Mouse (Mus musculus) neural tube, embryonic 14.5 days (tissue): ENCODE measurements around the gene Camk1d. TPM values are rescaled to one million over a fixed set of nuclear protein-coding genes. Genes with fewer than 3 reads are reported as not detected.

Source experiments
- ATAC-seq: fragments of 200-750 bp; cut with Nextera tagmentation; 2 replicates; pipeline ENCODE4 v1.8.0; 2017; ENCODE audit warnings: low read depth, mild to moderate bottlenecking, moderate TSS enrichment, moderate library complexity
- H3K27ac ChIP-seq: fragments of 300-500 bp; sonication (generic); 2 replicates; pipeline ENCODE4 v1.5.1; 2014; ENCODE audit warnings: low read depth, mild to moderate bottlenecking, control low read depth, low read length, moderate library complexity, mixed read lengths
- H3K27me3 ChIP-seq: fragments of 300-500 bp; sonication (generic); 2 replicates; pipeline ENCODE4 v1.6.1; 2014; ENCODE audit warnings: low read length; ENCODE audit not compliant: control insufficient read depth, insufficient read depth
- H3K36me3 ChIP-seq: fragments of 300-500 bp; sonication (generic); 2 replicates; pipeline ENCODE4 v1.6.1; 2014; ENCODE audit warnings: low read length, mixed read lengths; ENCODE audit not compliant: control insufficient read depth, insufficient read depth
- H3K4me1 ChIP-seq: fragments of 300-500 bp; sonication (generic); 2 replicates; pipeline ENCODE4 v1.6.1; 2014; ENCODE audit warnings: low read length; ENCODE audit not compliant: control insufficient read depth, insufficient read depth
- H3K4me2 ChIP-seq: fragments of 300-500 bp; sonication (generic); 2 replicates; pipeline ENCODE4 v1.6.1; 2014; ENCODE audit warnings: mild to moderate bottlenecking, low read depth, low read length, control low read depth
- H3K4me3 ChIP-seq: fragments of 300-500 bp; sonication (generic); 2 replicates; pipeline ENCODE4 v1.5.1; 2014; ENCODE audit warnings: low read depth, low read length, control low read depth, mixed read lengths
- H3K9ac ChIP-seq: fragments of 300-500 bp; sonication (generic); replicated peaks from 2 replicates; pipeline ENCODE4 v1.6.1; 2014; ENCODE audit warnings: low read depth, mild to moderate bottlenecking, control low read depth, low read length, mixed read lengths
- H3K9me3 ChIP-seq: fragments of 300-500 bp; sonication (generic); 2 replicates; pipeline ENCODE4 v1.6.1; 2016; ENCODE audit warnings: low read length; ENCODE audit not compliant: control insufficient read depth
- WGBS: fragments of 180-500 bp; shearing (Covaris S2); extraction: QIAGEN DNeasy Blood & Tissue Kit; methylation state at CpG from one replicate; pipeline ENCODE4 v1.1.7; 2014; 5-methylcytosine and 5-hydroxymethylcytosine counted together
- polyA plus RNA-seq: library from polyadenylated mRNA; unstranded; fragments of >200 nt; fragmentation: Nextera tagmentation; extraction: Ambion mirVana; gene quantifications from 2 replicates; pipeline ENCODE4 v1.2.1, GENCODE M21; 2014

The Camk1d gene
- polyA plus RNA-seq, 1 experiment from 2014 or later: 9.9 TPM

DNA sequence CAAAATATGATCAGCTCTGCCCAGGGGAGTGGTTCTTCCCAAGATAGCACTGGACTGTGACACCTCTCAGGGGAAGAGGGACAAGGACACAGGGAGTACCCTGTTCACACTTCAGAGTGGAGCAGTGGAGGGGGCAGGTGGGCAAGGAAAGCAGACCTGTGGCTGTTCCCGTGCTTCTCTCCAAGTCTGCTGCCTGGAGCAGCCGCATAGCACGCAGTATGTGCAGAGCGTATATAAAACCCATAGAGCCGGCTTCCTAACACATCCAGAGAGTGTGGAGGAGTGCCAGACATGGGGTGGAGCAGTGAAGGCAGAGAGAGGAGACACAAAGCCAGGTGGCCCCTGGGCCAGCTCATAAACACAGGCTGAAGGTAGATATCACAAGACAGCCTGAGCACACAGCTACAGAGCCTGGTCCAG lies 256.2 kb downstream of the Camk1d start:
- 89% methylated on average over 5 of the region's 5 CpGs for whole genome bisulfite sequencing
- H3K27ac ChIP-seq: no peak overlapping the region
- no peaks in the 10 kb centered on the region for H3K9me3 ChIP-seq
- no peak overlapping the region for H3K9ac ChIP-seq
- H3K4me1 ChIP-seq: no peaks in the 10 kb centered on the region
- H3K36me3 ChIP-seq: no peaks in the 10 kb centered on the region
- no peak overlapping the region for H3K4me2 ChIP-seq
- ATAC-seq: no peak
- H3K4me3 ChIP-seq: no peak overlapping the region
- no peaks in the 10 kb centered on the region for H3K27me3 ChIP-seq

DNA sequence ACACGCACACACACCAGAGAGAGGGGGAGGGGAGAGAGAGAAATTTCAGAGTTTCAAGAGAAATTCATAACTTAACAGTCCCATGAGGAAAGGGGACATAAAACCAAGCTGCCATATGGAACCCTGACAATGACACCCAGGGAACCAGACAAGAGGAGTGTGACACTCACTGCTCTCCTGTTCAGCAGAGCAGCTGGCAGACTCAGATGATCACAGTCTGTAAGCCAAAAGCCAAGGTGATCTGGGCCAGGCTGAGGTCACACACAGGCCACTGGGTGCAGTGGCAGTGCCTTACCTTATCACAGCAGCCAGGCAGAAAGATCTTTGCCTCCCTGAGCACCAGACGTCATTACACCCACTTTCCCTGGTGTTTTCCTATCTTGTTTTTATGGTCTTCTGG lies 258.2 kb downstream of the Camk1d start:
- Histone ChIP-seq H3K9me3 (no peaks in the 10 kb centered on the region), H3K36me3 (no peaks in the 10 kb centered on the region), H3K27ac (no peak overlapping the region), H3K4me2 (no peak overlapping the region), H3K9ac (no peak overlapping the region), H3K4me3 (no peak overlapping the region), H3K27me3 (no peaks in the 10 kb centered on the region), H3K4me1 (no peaks in the 10 kb centered on the region)
- 68% methylated on average over 2 of the region's 2 CpGs for WGBS
- ATAC-seq: no peak

DNA sequence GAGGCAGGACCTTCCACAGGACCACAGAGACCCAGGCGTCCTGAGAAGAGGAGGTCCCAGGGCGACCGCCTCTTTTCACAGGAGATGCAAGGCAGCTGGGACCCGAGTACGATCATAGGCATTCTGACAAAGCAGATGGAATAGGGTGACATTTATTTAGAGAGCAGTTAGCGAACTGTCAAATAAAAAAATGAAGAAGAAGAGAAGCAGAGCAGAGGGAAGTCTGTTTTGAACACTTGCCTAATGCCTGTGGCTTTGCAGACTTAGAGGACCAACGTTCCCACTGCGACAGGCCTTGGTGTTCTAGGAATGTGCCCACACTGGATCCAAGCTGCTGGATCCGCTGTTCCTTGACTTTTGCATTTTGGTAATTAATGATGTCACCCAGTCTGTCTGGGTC lies 259.5 kb downstream of the Camk1d start:
- no peaks in the 10 kb centered on the region for H3K4me1 ChIP-seq
- H3K9ac ChIP-seq: no peak overlapping the region
- no peak overlapping the region for H3K4me2 ChIP-seq
- no peak overlapping the region for H3K27ac ChIP-seq
- WGBS: 78% methylated on average over 9 of the region's 9 CpGs
- ATAC-seq: no peak
- H3K36me3 ChIP-seq: no peaks in the 10 kb centered on the region
- H3K9me3 ChIP-seq: no peaks in the 10 kb centered on the region
- no peaks in the 10 kb centered on the region for H3K27me3 ChIP-seq
- H3K4me3 ChIP-seq: no peak overlapping the region

DNA sequence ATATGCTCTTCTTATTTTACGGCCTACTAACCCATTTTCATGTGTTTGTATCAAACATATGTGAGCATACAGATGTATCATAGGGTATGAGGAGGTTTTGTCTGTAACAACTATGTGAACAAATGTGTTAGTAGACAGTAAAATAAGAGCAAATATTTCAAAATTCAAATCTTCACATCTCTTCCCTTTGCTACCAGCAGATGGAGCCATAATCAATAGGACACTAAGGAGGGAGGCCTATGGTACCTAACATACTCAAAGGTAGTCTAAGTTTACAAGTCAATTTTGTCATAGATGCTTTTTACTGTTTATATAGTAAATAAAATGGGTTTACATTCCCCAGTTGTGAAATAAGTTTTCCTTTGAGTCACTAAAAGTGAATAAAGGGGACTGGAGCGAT lies 262.7 kb downstream of the Camk1d start:
- Histone ChIP-seq H3K4me2 (no peak overlapping the region), H3K36me3 (no peaks in the 10 kb centered on the region), H3K4me1 (no peaks in the 10 kb centered on the region), H3K9me3 (no peaks in the 10 kb centered on the region), H3K27me3 (no peaks in the 10 kb centered on the region), H3K9ac (no peak overlapping the region), H3K27ac (no peak overlapping the region), H3K4me3 (no peak overlapping the region)
- WGBS: 92% methylated on average over 2 of the region's 2 CpGs
- no peak for ATAC-seq

- 90% methylated on average over 5 of the region's 5 CpGs for WGBS
- H3K9me3 ChIP-seq: no peaks in the 10 kb centered on the region
- H3K4me1 ChIP-seq: no peaks in the 10 kb centered on the region
- no peaks in the 10 kb centered on the region for H3K27me3 ChIP-seq
- H3K4me3 ChIP-seq: no peak overlapping the region
- H3K9ac ChIP-seq: no peak overlapping the region
- no peak overlapping the region for H3K4me2 ChIP-seq
- H3K36me3 ChIP-seq: no peaks in the 10 kb centered on the region
- no peak for ATAC-seq
- H3K27ac ChIP-seq: no peak overlapping the region
These were observed 269.0 kb downstream of the Camk1d start for GRCm38 (mm10) chr2:5445357-5445756.

GRCm38 (mm10) chr2:5437690-5438089 lies 276.6 kb downstream of the Camk1d start:
- Histone ChIP-seq H3K9me3 (no peaks in the 10 kb centered on the region), H3K27ac (no peak overlapping the region), H3K4me3 (no peak overlapping the region), H3K36me3 (no peaks in the 10 kb centered on the region), H3K27me3 (no peaks in the 10 kb centered on the region), H3K4me1 (no peaks in the 10 kb centered on the region), H3K9ac (no peak overlapping the region), H3K4me2 (no peak overlapping the region)
- WGBS: 53% methylated on average over 2 of the region's 2 CpGs
- ATAC-seq: no peak

DNA sequence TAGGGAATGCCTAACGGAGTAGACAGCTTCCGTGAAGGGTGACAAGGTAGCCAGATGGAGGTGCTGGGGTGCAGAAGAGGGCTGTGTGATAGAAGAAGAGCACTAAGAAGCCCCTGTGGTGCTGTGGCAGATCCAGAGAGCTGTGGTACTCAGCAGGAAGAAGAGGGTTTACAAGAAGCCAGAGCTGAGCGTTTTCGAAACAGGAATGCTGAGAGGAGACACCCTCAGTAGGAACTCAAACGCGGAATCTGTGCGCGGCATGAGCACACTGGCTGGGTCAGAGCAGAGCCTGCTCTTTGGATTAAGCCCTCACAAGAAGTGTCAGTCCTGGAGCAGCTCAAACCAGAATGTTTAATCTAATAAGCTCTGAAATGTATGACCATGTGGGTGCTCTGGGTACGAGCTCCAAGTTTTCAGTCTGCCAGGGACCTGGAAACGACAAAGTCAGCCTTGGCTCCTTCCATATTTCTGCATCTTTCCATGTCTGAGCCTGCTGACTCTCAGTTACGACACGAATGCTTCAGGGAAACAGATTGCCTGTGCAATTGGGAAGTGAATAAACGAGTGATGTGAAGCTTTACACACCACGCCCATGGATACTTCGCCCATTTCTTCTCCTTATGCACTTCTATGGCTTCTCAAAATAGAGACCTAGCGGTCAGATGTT lies 278.6 kb downstream of the Camk1d start:
- no peaks in the 10 kb centered on the region for H3K9me3 ChIP-seq
- no peak for ATAC-seq
- no peak overlapping the region for H3K27ac ChIP-seq
- H3K27me3 ChIP-seq: no peaks in the 10 kb centered on the region
- no peaks in the 10 kb centered on the region for H3K4me1 ChIP-seq
- no peaks in the 10 kb centered on the region for H3K36me3 ChIP-seq
- H3K4me2 ChIP-seq: no peak overlapping the region
- H3K4me3 ChIP-seq: no peak overlapping the region
- H3K9ac ChIP-seq: no peak overlapping the region
- WGBS: 83% methylated on average over 16 of the region's 16 CpGs

DNA sequence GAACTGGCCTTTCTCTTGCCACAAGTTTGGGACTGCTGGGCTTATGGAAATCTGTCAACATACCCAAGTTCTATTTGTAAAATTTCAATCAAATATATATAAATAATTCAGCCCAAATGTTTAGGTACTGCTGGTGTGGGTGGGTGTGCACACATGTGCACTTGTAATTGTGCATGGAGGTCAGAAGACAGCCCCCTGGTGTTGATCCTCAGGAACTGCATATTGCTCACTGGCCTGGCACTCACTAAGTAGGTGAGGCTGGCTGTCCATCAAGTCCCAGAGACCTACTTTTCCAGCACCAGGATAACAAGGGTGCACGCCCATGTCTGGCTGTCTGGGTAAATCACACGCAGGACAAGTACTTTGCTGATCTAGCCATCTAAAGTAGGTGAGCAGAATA lies 283.0 kb downstream of the Camk1d start:
- Histone ChIP-seq H3K4me3 (no peak overlapping the region), H3K4me2 (no peak overlapping the region), H3K9ac (no peak overlapping the region), H3K36me3 (no peaks in the 10 kb centered on the region), H3K27ac (no peak overlapping the region), H3K27me3 (no peaks in the 10 kb centered on the region), H3K9me3 (no peaks in the 10 kb centered on the region), H3K4me1 (no peaks in the 10 kb centered on the region)
- ATAC-seq: no peak
- 66% methylated on average over 2 of the region's 2 CpGs for whole genome bisulfite sequencing

DNA sequence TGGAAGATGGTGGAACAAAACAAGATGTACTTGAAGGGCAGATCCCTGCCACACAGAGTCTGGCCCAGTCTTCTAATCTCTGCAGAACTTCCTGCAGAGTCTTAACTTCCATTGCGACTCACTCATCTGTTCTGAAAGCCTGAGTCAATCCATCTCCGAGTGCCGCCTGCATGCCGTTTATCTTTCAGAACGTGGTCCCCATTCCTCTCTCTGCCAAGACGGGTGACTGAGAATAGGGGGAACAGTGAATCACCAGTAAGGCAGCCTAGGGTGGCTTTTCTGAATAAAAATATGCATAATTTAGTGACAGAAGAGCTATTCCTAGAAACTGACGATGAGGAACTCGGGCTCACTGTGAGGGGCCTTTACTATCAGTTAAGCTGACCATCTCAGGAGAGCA lies 284.4 kb downstream of the Camk1d start:
- H3K27ac ChIP-seq: no peak overlapping the region
- H3K9me3 ChIP-seq: no peaks in the 10 kb centered on the region
- WGBS: 46% methylated on average over 8 of the region's 8 CpGs
- no peak overlapping the region for H3K4me3 ChIP-seq
- no peak overlapping the region for H3K4me2 ChIP-seq
- ATAC-seq: no peak
- no peaks in the 10 kb centered on the region for H3K27me3 ChIP-seq
- no peak overlapping the region for H3K9ac ChIP-seq
- no peaks in the 10 kb centered on the region for H3K36me3 ChIP-seq
- H3K4me1 ChIP-seq: no peaks in the 10 kb centered on the region
